Mouse (Mus musculus): ENCODE data around the gene Cep170b. TPM values are rescaled to one million over a fixed set of nuclear protein-coding genes. Genes with fewer than 3 reads are reported as not detected.

Gene Cep170b
- polyA plus RNA-seq, 1 experiment from 2014 or later, result 14.7 TPM

- H3K9me3 ChIP-seq, result no peaks in the 10 kb centered on the region
- H3K9ac ChIP-seq, result peak overlapping the region; percentile 53
- H3K4me2 ChIP-seq (replicated peaks), result no peak overlapping the region
- 76% methylated on average over 11 of the region's 11 CpGs for WGBS
- H3K4me3 ChIP-seq, result no peak overlapping the region
- no peak overlapping the region for H3K27ac ChIP-seq
- H3K36me3 ChIP-seq, result peaks cover 50% of the 10 kb centered on the region
- no peaks in the 10 kb centered on the region for H3K27me3 ChIP-seq
- H3K4me1 ChIP-seq, result peaks cover 10% of the 10 kb centered on the region
- no peak for ATAC-seq (ENCODE audit: low FRiP score, low read depth)
Measured at GRCm38 (mm10) chr12:112744211-112744610, 24.0 kb downstream of the Cep170b start.

GRCm38 (mm10) chr12:112744891-112745580 lies 24.8 kb downstream of the Cep170b start:
- peak overlapping the region; percentile 19; the same call in 1 of the 2 replicates for H3K9ac ChIP-seq
- H3K4me3 ChIP-seq, result no peak overlapping the region
- no peaks in the 10 kb centered on the region for H3K27me3 ChIP-seq
- H3K4me1 ChIP-seq, result peaks cover 10% of the 10 kb centered on the region
- no peak for ATAC-seq (ENCODE audit: low FRiP score, low read depth)
- no peak overlapping the region for H3K27ac ChIP-seq
- no peaks in the 10 kb centered on the region for H3K9me3 ChIP-seq
- WGBS, result 92% methylated on average over 10 of the region's 10 CpGs
- peaks cover 42% of the 10 kb centered on the region for H3K36me3 ChIP-seq
- H3K4me2 ChIP-seq (replicated peaks), result no peak overlapping the region

- Histone ChIP-seq H3K4me3 (no peak overlapping the region), H3K4me2 (replicated peaks) (no peak overlapping the region), H3K9me3 (no peaks in the 10 kb centered on the region), H3K36me3 (peaks cover 35% of the 10 kb centered on the region), H3K27ac (no peak overlapping the region), H3K27me3 (no peaks in the 10 kb centered on the region), H3K4me1 (peaks cover 10% of the 10 kb centered on the region), H3K9ac (no peak overlapping the region)
- 87% methylated on average over 10 of the region's 10 CpGs for WGBS
- ATAC-seq (ENCODE audit: low FRiP score, low read depth), result no peak
Measured at GRCm38 (mm10) chr12:112745716-112746115, 25.5 kb downstream of the Cep170b start.

- peaks cover 10% of the 10 kb centered on the region for H3K4me1 ChIP-seq
- no peak overlapping the region for H3K27ac ChIP-seq
- no peak overlapping the region for H3K4me2 ChIP-seq (replicated peaks)
- H3K4me3 ChIP-seq, result no peak overlapping the region
- 0 out of 2 replicates have a peak, but pooled peaks cover 4% of the 10 kb centered on the region for H3K27me3 ChIP-seq
- H3K36me3 ChIP-seq, result peaks cover 28% of the 10 kb centered on the region
- WGBS, result 69% methylated on average over 4 of the region's 4 CpGs
- ATAC-seq (ENCODE audit: low FRiP score, low read depth), result peak; percentile 4; the same call in 1 of the 2 replicates
- H3K9me3 ChIP-seq, result no peaks in the 10 kb centered on the region
- no peak overlapping the region for H3K9ac ChIP-seq
Measured at GRCm38 (mm10) chr12:112746461-112746807, 26.2 kb downstream of the Cep170b start.

GRCm38 (mm10) chr12:112746808-112747605 lies 26.8 kb downstream of the Cep170b start:
- Histone ChIP-seq H3K9me3 (no peaks in the 10 kb centered on the region), H3K27me3 (0 out of 2 replicates have a peak, but pooled peaks cover 4% of the 10 kb centered on the region), H3K4me1 (peaks cover 10% of the 10 kb centered on the region), H3K4me2 (replicated peaks) (peak overlapping the region; percentile 47), H3K27ac (peak overlapping the region; percentile 73), H3K4me3 (no peak overlapping the region), H3K36me3 (peaks cover 25% of the 10 kb centered on the region), H3K9ac (peak overlapping the region; percentile 35; the same call in 1 of the 2 replicates)
- peak; percentile 41 for ATAC-seq (ENCODE audit: low FRiP score, low read depth)
- WGBS, result 23% methylated on average over 10 of the region's 10 CpGs

GRCm38 (mm10) chr12:112747606-112747970 lies 27.3 kb downstream of the Cep170b start:
- peak overlapping the region; percentile 73; the same call in 1 of the 2 replicates for H3K27ac ChIP-seq
- H3K4me1 ChIP-seq, result peaks cover 10% of the 10 kb centered on the region
- peaks cover 25% of the 10 kb centered on the region for H3K36me3 ChIP-seq
- peak overlapping the region; percentile 35; the same call in 1 of the 2 replicates for H3K9ac ChIP-seq
- 0 out of 2 replicates have a peak overlapping the region, but pooled peaks have one; percentile 47 for H3K4me2 ChIP-seq (replicated peaks)
- ATAC-seq (ENCODE audit: low FRiP score, low read depth), result no peak
- H3K4me3 ChIP-seq, result no peak overlapping the region
- H3K9me3 ChIP-seq, result no peaks in the 10 kb centered on the region
- H3K27me3 ChIP-seq, result 0 out of 2 replicates have a peak, but pooled peaks cover 4% of the 10 kb centered on the region
- 74% methylated on average over 8 of the region's 8 CpGs for WGBS

- H3K4me2 ChIP-seq (replicated peaks), result no peak overlapping the region
- no peak for ATAC-seq (ENCODE audit: low FRiP score, low read depth)
- no peak overlapping the region for H3K27ac ChIP-seq
- H3K9me3 ChIP-seq, result no peaks in the 10 kb centered on the region
- H3K27me3 ChIP-seq, result 0 out of 2 replicates have a peak, but pooled peaks cover 4% of the 10 kb centered on the region
- H3K9ac ChIP-seq, result no peak overlapping the region
- H3K36me3 ChIP-seq, result no peaks in the 10 kb centered on the region
- peaks cover 10% of the 10 kb centered on the region for H3K4me1 ChIP-seq
- 86% methylated on average over 12 of the region's 12 CpGs for WGBS
- H3K4me3 ChIP-seq, result no peak overlapping the region
Measured at GRCm38 (mm10) chr12:112750976-112751375, 30.7 kb downstream of the Cep170b start.

GRCm38 (mm10) chr12:112752399-112752798 lies 32.1 kb downstream of the Cep170b start:
- WGBS, result 47% methylated on average over 2 of the region's 2 CpGs
- 0 out of 2 replicates have a peak, but pooled peaks cover 4% of the 10 kb centered on the region for H3K27me3 ChIP-seq
- H3K4me3 ChIP-seq, result no peak overlapping the region
- no peak overlapping the region for H3K4me2 ChIP-seq (replicated peaks)
- no peaks in the 10 kb centered on the region for H3K9me3 ChIP-seq
- H3K9ac ChIP-seq, result no peak overlapping the region
- H3K36me3 ChIP-seq, result no peaks in the 10 kb centered on the region
- H3K4me1 ChIP-seq, result peaks cover 3% of the 10 kb centered on the region
- ATAC-seq (ENCODE audit: low FRiP score, low read depth), result no peak
- H3K27ac ChIP-seq, result no peak overlapping the region

GRCm38 (mm10) chr12:112755900-112756299 lies 35.6 kb downstream of the Cep170b start:
- H3K9ac ChIP-seq, result no peak overlapping the region
- 74% methylated on average over 4 of the region's 4 CpGs for WGBS
- ATAC-seq (ENCODE audit: low FRiP score, low read depth), result no peak
- H3K4me2 ChIP-seq (replicated peaks), result no peak overlapping the region
- no peaks in the 10 kb centered on the region for H3K36me3 ChIP-seq
- no peaks in the 10 kb centered on the region for H3K4me1 ChIP-seq
- 0 out of 2 replicates have a peak, but pooled peaks cover 4% of the 10 kb centered on the region for H3K27me3 ChIP-seq
- no peak overlapping the region for H3K27ac ChIP-seq
- H3K9me3 ChIP-seq, result 0 out of 2 replicates have a peak, but pooled peaks cover 4% of the 10 kb centered on the region
- H3K4me3 ChIP-seq, result no peak overlapping the region

- Histone ChIP-seq H3K9me3 (0 out of 2 replicates have a peak, but pooled peaks cover 4% of the 10 kb centered on the region), H3K4me3 (no peak overlapping the region), H3K27me3 (no peaks in the 10 kb centered on the region), H3K27ac (no peak overlapping the region), H3K9ac (no peak overlapping the region), H3K4me2 (replicated peaks) (no peak overlapping the region), H3K36me3 (no peaks in the 10 kb centered on the region), H3K4me1 (no peaks in the 10 kb centered on the region)
- no peak for ATAC-seq (ENCODE audit: low FRiP score, low read depth)
- 82% methylated on average over 5 of the region's 5 CpGs for whole genome bisulfite sequencing
Measured at GRCm38 (mm10) chr12:112757896-112758295, 37.6 kb downstream of the Cep170b start.

- Histone ChIP-seq H3K4me1 (no peaks in the 10 kb centered on the region), H3K27ac (no peak overlapping the region), H3K27me3 (no peaks in the 10 kb centered on the region), H3K9me3 (0 out of 2 replicates have a peak, but pooled peaks cover 4% of the 10 kb centered on the region), H3K36me3 (no peaks in the 10 kb centered on the region), H3K9ac (no peak overlapping the region), H3K4me3 (no peak overlapping the region), H3K4me2 (replicated peaks) (no peak overlapping the region)
- 84% methylated on average over 3 of the region's 3 CpGs for WGBS
- ATAC-seq (ENCODE audit: low FRiP score, low read depth), result no peak
Measured at GRCm38 (mm10) chr12:112759471-112759870, 39.2 kb downstream of the Cep170b start.

Data from limb, embryonic 13.5 days (tissue).